In the genomic region with DNA sequence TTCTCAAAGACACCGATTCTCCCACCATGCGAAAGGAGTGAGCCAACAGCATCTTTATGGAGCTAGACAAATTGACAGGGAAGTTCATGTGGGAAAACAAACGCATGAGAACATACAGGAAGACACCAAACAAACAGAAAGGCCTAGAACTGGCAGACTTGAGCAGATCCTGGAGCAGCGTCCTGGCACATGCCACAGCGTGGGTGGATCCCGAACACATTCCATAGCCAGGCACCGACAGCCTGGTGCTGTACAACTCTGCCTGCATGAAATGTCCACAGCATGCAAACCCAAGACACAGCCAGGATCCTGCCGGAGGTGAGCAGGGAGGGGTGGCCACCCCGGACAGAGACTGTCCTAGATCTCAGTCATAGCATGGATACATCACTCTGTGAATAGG, we compare ENCODE assay signal across 14 mouse cellular contexts.
DNase-seq lines count a peak whose midpoint lies in the region; ATAC-seq and TF ChIP-seq lines count a peak whose summit lies in the region.
"Had no signal": no experiment of that assay in that cellular context is flagged by ENCODE, and none has a peak within 500 bp of the region (broad histone marks: within the 10 kb centered on the region; RNA-seq: fewer than 3 reads in every experiment).

No protein-coding gene starts in this region.

- no peak for TF ChIP-seq POLR2A in cerebellum, adult 2 months (IDR thresholded peaks at IDR 0.05; ENCODE audit: borderline replicate concordance, insufficient read depth, low read length)
- no peak for TF ChIP-seq POLR2A in olfactory bulb, adult 2 months (IDR thresholded peaks at IDR 0.05; ENCODE audit: insufficient read depth, low read depth, low read length)

- no peak overlapping the region for H3K4me2 ChIP-seq in hindbrain, postnatal 0 days (ENCODE audit: low read depth, low read length)
- H3K4me2 ChIP-seq in hindbrain, embryonic 11.5 days (replicated peaks; ENCODE audit: low read depth, low read length): no peak overlapping the region
- no peak overlapping the region for H3K4me2 ChIP-seq in intestine, embryonic 15.5 days (replicated peaks)
- H3K4me2 ChIP-seq: limb, embryonic 15.5 days had no signal

- TF ChIP-seq CTCF in hindbrain, postnatal 0 days (IDR thresholded peaks at IDR 0.05; ENCODE audit: low read depth): no peak
- TF ChIP-seq CTCF in cerebellum, adult 2 months (IDR thresholded peaks at IDR 0.05; ENCODE audit: borderline replicate concordance, insufficient read depth, low read depth, low read length): no peak
- TF ChIP-seq CTCF in olfactory bulb, adult 2 months (IDR thresholded peaks at IDR 0.05; ENCODE audit: insufficient read depth, low read depth, low read length): no peak

- H3K4me1 ChIP-seq in hindbrain, postnatal 0 days (ENCODE audit: insufficient read depth, low read length): peaks cover 4% of the 10 kb centered on the region; the same call in 1 of the 2 replicates
- H3K4me1 ChIP-seq in hindbrain, embryonic 11.5 days (replicated peaks; ENCODE audit: control insufficient read depth, insufficient read depth, low read length): no peaks in the 10 kb centered on the region
- peaks cover 25% of the 10 kb centered on the region for H3K4me1 ChIP-seq in cerebellum, adult 2 months (ENCODE audit: control insufficient read depth, insufficient read depth, low read length)
- H3K4me1 ChIP-seq in olfactory bulb, adult 2 months (ENCODE audit: control insufficient read depth, insufficient read depth, low read length): peaks cover 13% of the 10 kb centered on the region
- H3K4me1 ChIP-seq in intestine, embryonic 15.5 days (replicated peaks): peaks cover 6% of the 10 kb centered on the region

- H3K36me3 ChIP-seq in hindbrain, postnatal 0 days (ENCODE audit: insufficient read depth, low read length): no peaks in the 10 kb centered on the region
- H3K36me3 ChIP-seq in hindbrain, embryonic 11.5 days (ENCODE audit: control insufficient read depth, insufficient read depth, low read length): no peaks in the 10 kb centered on the region
- H3K36me3 ChIP-seq in intestine, embryonic 15.5 days: no peaks in the 10 kb centered on the region
- H3K36me3 ChIP-seq: limb, embryonic 15.5 days had no signal

- no peak overlapping the region for H3K27ac ChIP-seq in hindbrain, postnatal 0 days
- H3K27ac ChIP-seq in hindbrain, embryonic 11.5 days (ENCODE audit: low read depth, low read length): no peak overlapping the region
- H3K27ac ChIP-seq in cerebellum, adult 2 months (ENCODE audit: insufficient read depth, low read length): no peak overlapping the region
- peak overlapping the region; percentile 13 for H3K27ac ChIP-seq in olfactory bulb, adult 2 months (ENCODE audit: insufficient read depth, low read depth, low read length)
- no peak overlapping the region for H3K27ac ChIP-seq in intestine, embryonic 15.5 days
- H3K27ac ChIP-seq: heart, adult 2 months; limb, embryonic 15.5 days had no signal

- H3K9ac ChIP-seq in hindbrain, postnatal 0 days (replicated peaks; ENCODE audit: low read length): no peak overlapping the region
- H3K9ac ChIP-seq in hindbrain, embryonic 11.5 days (ENCODE audit: low read depth, low read length): no peak overlapping the region
- H3K9ac ChIP-seq in intestine, embryonic 15.5 days: no peak overlapping the region
- H3K9ac ChIP-seq: limb, embryonic 15.5 days had no signal

- no peak overlapping the region for H3K4me3 ChIP-seq in hindbrain, postnatal 0 days (ENCODE audit: low read length)
- no peak overlapping the region for H3K4me3 ChIP-seq in hindbrain, embryonic 11.5 days (ENCODE audit: low read depth, low read length)
- H3K4me3 ChIP-seq in cerebellum, adult 2 months (replicated peaks; ENCODE audit: insufficient read depth, low read depth, low read length): no peak overlapping the region
- H3K4me3 ChIP-seq in olfactory bulb, adult 2 months (ENCODE audit: insufficient read depth, low read depth, low read length): no peak overlapping the region
- no peak overlapping the region for H3K4me3 ChIP-seq in intestine, embryonic 15.5 days (replicated peaks)
- H3K4me3 ChIP-seq: heart, adult 2 months; limb, embryonic 15.5 days had no signal

- 69% methylated on average over 9 of the region's 9 CpGs for WGBS in hindbrain, postnatal 0 days
- 94% methylated on average over 9 of the region's 9 CpGs for WGBS in hindbrain, embryonic 11.5 days
- WGBS in cerebellum, adult 2 months: 30% methylated on average over 9 of the region's 9 CpGs
- 50% methylated on average over 9 of the region's 9 CpGs for WGBS in olfactory bulb, adult 2 months
- WGBS in intestine, embryonic 15.5 days: 81% methylated on average over 9 of the region's 9 CpGs

- no peaks in the 10 kb centered on the region for H3K9me3 ChIP-seq in hindbrain, postnatal 0 days (ENCODE audit: low read length)
- no peaks in the 10 kb centered on the region for H3K9me3 ChIP-seq in hindbrain, embryonic 11.5 days (ENCODE audit: control insufficient read depth, low read length)
- H3K9me3 ChIP-seq in intestine, embryonic 15.5 days: no peaks in the 10 kb centered on the region
- H3K9me3 ChIP-seq: limb, embryonic 15.5 days had no signal

- no peaks in the 10 kb centered on the region for H3K27me3 ChIP-seq in hindbrain, postnatal 0 days (ENCODE audit: insufficient read depth, low read length)
- H3K27me3 ChIP-seq in hindbrain, embryonic 11.5 days (ENCODE audit: control insufficient read depth, insufficient read depth, low read length): no peaks in the 10 kb centered on the region
- no peaks in the 10 kb centered on the region for H3K27me3 ChIP-seq in cerebellum, adult 2 months (ENCODE audit: control insufficient read depth, insufficient read depth, low read length)
- H3K27me3 ChIP-seq in intestine, embryonic 15.5 days (replicated peaks): no peaks in the 10 kb centered on the region
- H3K27me3 ChIP-seq: limb, embryonic 15.5 days had no signal

- peak; percentile 8; the same call in 1 of the 2 replicates for ATAC-seq in hindbrain, postnatal 0 days
- ATAC-seq in hindbrain, embryonic 11.5 days (ENCODE audit: low FRiP score): no peak
- no peak for ATAC-seq in intestine, embryonic 15.5 days

- DNase-seq in hindbrain, postnatal 0 days (ENCODE audit: low spot score): no peak
- DNase-seq in hindbrain, embryonic 11.5 days (ENCODE audit: low spot score): no peak
- peak; percentile 57 to 77 for DNase-seq in cerebellum, adult 2 months
- DNase-seq in frontal cortex, postnatal 36 days (ENCODE audit: low spot score in 2 of 2): peak; percentile 57 to 70
- DNase-seq in urinary bladder, postnatal 36 days (ENCODE audit: low spot score in 2 of 2): no peak
- no peak for DNase-seq in adrenal gland, adult 2 months
- DNase-seq: adrenal gland, postnatal 36 days; heart, adult 2 months; heart, postnatal 4 days; kidney, postnatal 25 days; thymus, postnatal 36 days had no signal

Comparison
In these comparisons a context has a peak if more than half of its experiments do, and no peak if none do; other contexts are left out.
1. DNase-seq: peak in cerebellum, adult 2 months (2 of 2) and frontal cortex, postnatal 36 days (2 of 2); none in hindbrain, postnatal 0 days (single experiment), hindbrain, embryonic 11.5 days (single experiment), urinary bladder, postnatal 36 days (0 of 2) and adrenal gland, adult 2 months (single experiment).